Comparison of ENCODE assay signal across 21 mouse cellular contexts in the genomic region with DNA sequence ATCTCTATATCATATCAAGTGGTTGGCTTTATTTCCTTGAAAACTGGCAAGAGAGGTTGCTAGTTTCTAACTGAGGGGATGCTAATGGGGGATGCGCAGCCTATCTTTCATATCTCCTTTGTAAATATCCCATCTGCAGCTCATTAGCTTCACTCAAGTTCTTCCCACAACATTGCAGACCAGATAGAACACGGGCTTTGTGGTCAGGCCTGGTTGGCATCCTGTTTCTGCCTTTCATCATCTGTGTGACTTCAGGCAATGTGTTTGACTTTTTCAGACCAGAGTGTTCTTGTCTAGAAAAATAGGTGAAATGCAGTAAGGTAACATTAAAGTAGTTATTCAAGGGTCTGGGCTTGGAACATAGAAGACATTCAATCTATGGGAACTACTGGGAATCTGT.
DNase-seq lines count a peak whose midpoint lies in the region; ATAC-seq lines count a peak whose summit lies in the region.
"Had no signal": no experiment of that assay in that cellular context is flagged by ENCODE, and none has a peak within 500 bp of the region (broad histone marks: within the 10 kb centered on the region; RNA-seq: fewer than 3 reads in every experiment).

No protein-coding gene starts in this region.

- peak; percentile 57; the same call in 1 of the 2 replicates for ATAC-seq in megakaryocyte, adult 5-6 weeks (ENCODE audit: poor library complexity, severe bottlenecking)
- no peak for ATAC-seq in CD4-positive, CD25-positive, alpha-beta regulatory T cell, adult 4 months
- ATAC-seq: activated CD4-positive, CD25-positive, alpha-beta regulatory T cell, adult 4 months; forebrain, embryonic 13.5 days; forebrain, embryonic 15.5 days; forebrain, postnatal 0 days; Patski had no signal

- DNase-seq in 3T3-L1 (ENCODE audit: low read depth, low spot score) (peak; percentile 30), 416B (ENCODE audit: low read depth) (peak; percentile 44), NIH3T3 (ENCODE audit: low read depth) (peak; percentile 22)
- no peak for DNase-seq in heart, adult 9 months (ENCODE audit: low spot score in 2 of 2)
- DNase-seq in spleen, postnatal 36 days (ENCODE audit: low spot score in 2 of 2), result no peak
- no peak for DNase-seq in layer of hippocampus, adult 9-10 months (ENCODE audit: low spot score)
- DNase-seq: adrenal gland, adult 8-10 months; adrenal gland, postnatal 14 days; adrenal gland, postnatal 36 days; cerebellum, adult 11-12 months; cerebellum, adult 2 months; cerebellum, adult 9-10 months; cerebellum, postnatal 10 days; cerebellum, postnatal 25 days; forebrain, postnatal 0 days had no signal

Comparison
In these comparisons a context has a peak if more than half of its experiments do, and no peak if none do; other contexts are left out.
1. DNase-seq: peak in 3T3-L1 (single experiment), 416B (single experiment) and NIH3T3 (single experiment); none in heart, adult 9 months (0 of 2), spleen, postnatal 36 days (0 of 2) and layer of hippocampus, adult 9-10 months (single experiment).